Mouse (Mus musculus) CH12.LX (cell line): ENCODE results near the gene Ttc22.

Source experiments
- CTCF ChIP-seq, 2 experiments: IDR thresholded peaks in 1 of 2; conservative IDR thresholded peaks in 1 of 2; 2 replicates each; pipeline ENCODE4 v1.5.1; 2011 to 2012; ENCODE audit warnings: low read depth in 2 of 2, low read length in 2 of 2, improper control_type of control experiment in 1 of 2, inconsistent platforms in 1 of 2, mild to moderate bottlenecking in 1 of 2, moderate library complexity in 1 of 2
- EP300 ChIP-seq: IDR thresholded peaks from 2 replicates; pipeline ENCODE4 v1.6.1; 2011; ENCODE audit warnings: low read length, improper control_type of control experiment
- MAX ChIP-seq: IDR thresholded peaks from 2 replicates; pipeline ENCODE4 v1.6.1; 2011; ENCODE audit warnings: low read length, improper control_type of control experiment
- MYC ChIP-seq: IDR thresholded peaks from 2 replicates; pipeline ENCODE4 v1.6.1; 2011; ENCODE audit warnings: low read depth, mild to moderate bottlenecking, improper control_type of control experiment, low read length
- POLR2A ChIP-seq: IDR thresholded peaks from 2 replicates; pipeline ENCODE4 v1.6.1; 2011; ENCODE audit warnings: low read depth, mild to moderate bottlenecking, improper control_type of control experiment, low read length
- USF1 ChIP-seq: IDR thresholded peaks from 2 replicates; pipeline ENCODE4 v1.6.1; 2014; ENCODE audit warnings: low read depth, mild to moderate bottlenecking, inconsistent platforms, low read length, improper control_type of control experiment
- ZMIZ1 ChIP-seq: IDR thresholded peaks from 2 replicates; pipeline ENCODE4 v1.6.1; 2012; ENCODE audit warnings: low read depth, mild to moderate bottlenecking, inconsistent platforms, low read length, improper control_type of control experiment

GRCm38 (mm10) chr4:106644218-106644610 is 22.0 kb downstream of the Ttc22 start:
- TF ChIP-seq EP300 (no peak), POLR2A (no peak), CTCF (conservative IDR thresholded peaks at IDR 0.05 in 1 of 2, IDR thresholded peaks at IDR 0.05 in 1 of 2; ENCODE audit: low read depth in 2 of 2, low read length in 2 of 2) (no peak), USF1 (no peak), ZMIZ1 (no peak), MYC (no peak), MAX (no peak)
